Mouse (Mus musculus) bone marrow macrophage, adult 2 months (primary cell): ENCODE measurements at regions not wholly inside any gene's neighbourhood (a gene's known extent, or its start where the extent isn't known, plus 50 kb on each side); places are given as distances from the start of the nearest gene placed in this dataset.

Source experiments
- CTCF ChIP-seq: IDR thresholded peaks from 2 replicates; pipeline ENCODE4 v1.5.1; 2012; ENCODE audit warnings: low read depth, mild to moderate bottlenecking, low read length, moderate library complexity
- POLR2A ChIP-seq: IDR thresholded peaks from 2 replicates; pipeline ENCODE4 v1.6.1; 2012; ENCODE audit warnings: mild to moderate bottlenecking, low read depth, low read length, borderline replicate concordance

GRCm38 (mm10) chr13:37505617-37506016, 160.6 kb downstream of the Ly86 start:
- TF ChIP-seq POLR2A (no peak), CTCF (no peak)
